Mouse (Mus musculus) cortical plate, adult 2 months (tissue): Measurements from ENCODE around the gene Ints6l. TPM values are rescaled to one million over a fixed set of nuclear protein-coding genes. Genes with fewer than 3 reads are reported as not detected.
"Not testable (repeated sequence)": the region's sequence is repeated elsewhere in the genome, so short reads cannot be mapped to it uniquely, and the experiment has no call there.

Source experiments
- H3K27ac ChIP-seq: fragments of 200-500 bp; 2 replicates; pipeline ENCODE4 v1.5.1; 2012; ENCODE audit warnings: low read length, control low read depth, inconsistent platforms; ENCODE audit not compliant: insufficient read depth
- H3K4me1 ChIP-seq: fragments of 200-500 bp; 2 replicates; pipeline ENCODE4 v1.6.1; 2011; ENCODE audit warnings: low read length; ENCODE audit not compliant: control insufficient read depth, insufficient read depth
- H3K4me3 ChIP-seq: fragments of 200-500 bp; 2 replicates; pipeline ENCODE4 v1.5.1; 2011; ENCODE audit warnings: mild to moderate bottlenecking, low read length, control low read depth; ENCODE audit not compliant: insufficient read depth
- CTCF ChIP-seq: fragments of 200-500 bp; IDR thresholded peaks from 2 replicates; pipeline ENCODE4 v1.5.1; 2011; ENCODE audit warnings: mild to moderate bottlenecking, control low read depth, low read length; ENCODE audit not compliant: insufficient read depth; ENCODE audit errors: extremely low read depth
- POLR2A ChIP-seq: fragments of 200-500 bp; IDR thresholded peaks from 2 replicates; pipeline ENCODE4 v1.6.1; 2011; ENCODE audit warnings: mild to moderate bottlenecking, low read length, control low read depth; ENCODE audit not compliant: insufficient read depth; ENCODE audit errors: extremely low read depth
- polyA plus RNA-seq: library from polyadenylated mRNA; depleted of rRNA; stranded (reverse); fragments of >200 nt; gene quantifications from 2 replicates; pipeline ENCODE4 v1.2.3, GENCODE M21; 2012; rRNA removed

The Ints6l gene
- polyA plus RNA-seq, 1 experiment, result 74.5 TPM

DNA sequence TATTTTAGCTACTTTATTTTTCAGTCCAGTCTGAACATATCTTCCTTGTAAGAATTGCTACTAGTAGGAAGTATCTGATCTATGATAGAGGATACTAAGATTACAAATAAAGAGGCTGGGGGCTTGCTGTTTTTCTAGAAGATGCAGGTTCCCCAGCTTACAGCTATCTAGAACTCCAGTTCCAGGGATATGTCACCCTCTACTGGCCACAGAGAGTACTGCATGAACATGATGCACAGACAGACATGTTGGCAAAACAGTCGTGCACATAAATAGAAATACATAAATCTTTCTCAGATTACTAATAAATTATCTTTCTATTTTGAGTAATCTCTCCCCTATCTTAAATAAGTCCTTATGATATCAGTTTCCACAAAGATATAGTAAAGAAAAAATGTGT lies 35.1 kb downstream of the Ints6l start:
- H3K27ac ChIP-seq, result no peak overlapping the region
- TF ChIP-seq POLR2A (no peak), CTCF (peak; percentile 63; the same call in 1 of the 2 replicates)
- H3K4me3 ChIP-seq, result no peak overlapping the region

DNA sequence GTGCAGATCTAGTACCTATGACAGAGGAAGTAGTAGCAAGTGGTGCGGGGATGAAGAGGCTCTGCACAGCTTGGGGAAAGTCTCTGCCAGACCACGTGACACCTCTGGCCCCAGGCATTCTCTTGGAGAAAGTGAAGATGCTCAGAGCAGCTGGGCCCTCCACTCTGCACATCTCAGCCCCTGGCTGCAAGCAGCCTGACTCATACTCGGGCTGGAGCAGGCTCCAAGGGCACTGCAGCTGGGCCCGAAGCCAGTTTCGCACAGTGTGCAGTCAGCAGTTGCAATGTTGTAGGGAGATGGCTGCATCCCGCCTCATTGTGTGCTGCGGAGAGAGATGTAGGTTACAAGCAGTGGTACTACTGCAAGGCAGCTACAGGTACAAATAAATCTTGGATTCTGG lies 42.6 kb downstream of the Ints6l start:
- Histone ChIP-seq H3K27ac (no peak overlapping the region), H3K4me1 (no peaks in the 10 kb centered on the region), H3K4me3 (no peak overlapping the region)
- TF ChIP-seq CTCF, result no peak

More for the DNA sequence above, 35.1 kb downstream of the Ints6l start:
- H3K4me1 ChIP-seq, result no peaks in the 10 kb centered on the region

DNA sequence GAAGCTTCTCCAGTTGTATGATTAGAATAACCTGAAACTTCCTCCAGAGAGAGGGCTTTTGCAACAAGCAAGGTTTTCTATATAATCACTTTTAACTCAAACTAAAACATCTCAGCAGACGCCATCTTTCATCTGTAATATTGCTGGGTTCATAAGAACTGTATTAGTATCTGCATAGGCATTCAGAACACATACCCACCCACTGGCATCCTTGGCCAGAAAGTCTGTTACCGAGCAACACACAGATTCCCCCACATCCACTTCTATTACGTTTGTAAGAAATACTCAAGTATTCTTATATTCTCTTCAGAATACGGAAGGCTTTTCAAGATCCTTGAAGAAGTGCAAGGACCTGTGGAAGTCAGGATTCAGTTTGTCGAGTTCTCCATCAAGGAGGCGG lies 69.8 kb downstream of the Ints6l start, which contains the start of gene Gm10477:
Gm10477 (plus strand) TSS at position 301 of the 400 bp plus-strand sequence.
- H3K27ac ChIP-seq, H3K4me3 ChIP-seq, H3K4me1 ChIP-seq: not testable (repeated sequence)

DNA sequence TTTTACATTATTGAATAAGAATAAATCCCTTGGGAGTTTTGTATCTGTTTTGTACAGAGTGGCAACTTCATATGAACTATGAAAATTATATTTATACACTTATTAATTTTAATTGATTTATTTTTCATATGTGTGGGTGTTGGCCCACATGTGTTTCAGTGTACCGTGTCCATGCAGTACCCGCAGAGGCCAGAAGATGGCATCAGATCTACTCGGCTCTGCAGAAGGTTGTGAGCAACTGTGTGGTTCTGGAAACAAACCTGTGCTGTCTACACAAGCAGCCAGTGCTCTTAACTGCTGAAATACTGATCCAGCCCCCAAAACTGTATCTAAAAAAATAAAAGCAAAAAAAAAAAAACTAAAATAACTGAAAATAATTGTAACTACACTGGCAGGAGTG lies 76.6 kb downstream of the Ints6l start:
- Histone ChIP-seq H3K4me1 (no peaks in the 10 kb centered on the region), H3K4me3 (no peak overlapping the region), H3K27ac (no peak overlapping the region)
- peak; percentile 60 for TF ChIP-seq CTCF
- TF ChIP-seq POLR2A, result no peak

DNA sequence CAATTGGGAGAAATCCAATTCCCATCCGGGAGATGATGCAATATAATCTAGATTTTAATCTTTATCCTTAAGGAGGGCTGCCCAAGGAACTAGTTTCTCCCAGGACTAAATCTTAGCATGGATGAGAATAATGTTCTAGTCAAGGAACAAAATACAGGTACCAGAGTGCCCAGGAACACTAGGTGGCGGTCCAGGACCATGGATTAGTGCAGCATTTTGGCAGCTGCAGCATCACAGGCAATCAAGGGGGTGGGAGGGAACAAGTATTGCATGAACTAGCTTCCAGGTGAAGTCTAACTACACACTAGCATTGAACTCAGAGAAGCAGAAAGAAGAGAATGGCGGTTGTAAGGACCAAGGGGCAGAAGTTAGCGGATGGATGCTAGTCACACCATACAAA lies 82.5 kb downstream of the Ints6l start:
- TF ChIP-seq CTCF, result peak; percentile 66
- TF ChIP-seq POLR2A, result no peak
- Histone ChIP-seq H3K27ac (no peak overlapping the region), H3K4me1 (no peaks in the 10 kb centered on the region), H3K4me3 (no peak overlapping the region)

DNA sequence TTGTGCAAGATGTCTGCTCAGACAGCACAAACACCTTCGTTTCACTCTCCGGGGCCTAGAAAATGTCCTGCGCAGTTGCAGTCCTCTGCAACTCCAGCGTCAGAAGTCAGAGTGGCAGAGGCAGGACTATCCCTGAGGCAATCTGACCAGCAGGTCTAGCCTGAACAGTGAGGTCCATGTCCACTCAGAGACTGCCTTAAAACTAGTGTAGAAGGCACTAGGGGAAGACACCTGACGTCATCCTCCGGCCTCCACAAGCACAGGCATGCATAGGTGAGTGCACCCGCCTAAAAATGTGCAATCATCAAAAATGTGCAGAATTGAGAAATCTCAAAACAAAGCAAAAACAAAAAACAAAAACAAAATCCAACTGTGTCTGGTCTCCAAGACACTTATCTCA lies 94.8 kb downstream of the Ints6l start, which contains the start of gene Gm648:
Gm648 (minus strand) TSS at position 101 of the 400 bp plus-strand sequence.
- TF ChIP-seq CTCF (no peak), POLR2A (no peak)

DNA sequence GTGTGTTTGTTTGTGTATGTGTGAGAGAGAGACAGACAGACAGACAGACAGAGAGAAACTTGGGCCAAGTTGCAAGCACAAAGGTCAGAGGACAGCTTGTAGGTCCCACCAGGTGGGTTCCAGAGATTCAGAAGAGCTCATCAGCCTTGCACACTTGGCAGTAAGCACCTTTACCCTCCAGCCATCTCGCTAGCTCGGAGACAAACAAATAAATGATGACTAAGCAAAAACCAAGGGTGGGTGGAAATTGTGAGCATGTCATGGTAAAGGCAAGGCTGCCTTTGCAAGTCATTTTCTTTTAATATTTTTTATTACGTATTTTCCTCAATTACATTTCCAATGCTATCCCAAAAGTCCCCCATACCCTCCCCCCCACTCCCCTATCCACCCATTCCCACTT lies 98.9 kb downstream of the Ints6l start:
- no peak for TF ChIP-seq CTCF
- no peak for TF ChIP-seq POLR2A
- Histone ChIP-seq H3K4me3 (no peak overlapping the region), H3K27ac (no peak overlapping the region), H3K4me1 (no peaks in the 10 kb centered on the region)

More for the DNA sequence above, 94.8 kb downstream of the Ints6l start, which contains the start of gene Gm648:
- Histone ChIP-seq H3K27ac (no peak within 1 kb of the TSS), H3K4me1 (no peaks in the 10 kb centered on the region), H3K4me3 (no peak within 1 kb of the TSS)

Other genes starting within 250 kb of the Ints6l start
- not detected in 2 replicates for gene Gm773, start 242.0 kb upstream of the Ints6l start, polyA plus RNA-seq
- gene Zfp449, start 108.5 kb upstream of the Ints6l start, polyA plus RNA-seq, result 2.5 and 2.6 TPM in 2 replicates
- gene Smim10l2a, start 80.3 kb upstream of the Ints6l start, polyA plus RNA-seq, result 18.6 and 19.2 TPM in 2 replicates
- 0.58 TPM in 1 of 2 replicates, not detected in the other for gene Gm2174, start 6.9 kb upstream of the Ints6l start, polyA plus RNA-seq
- not detected in 2 replicates for gene Gm10477, start 69.9 kb downstream of the Ints6l start, polyA plus RNA-seq
- gene Gm648, start 94.7 kb downstream of the Ints6l start, polyA plus RNA-seq, result not detected in 2 replicates
- gene Mmgt1, start 143.2 kb downstream of the Ints6l start, polyA plus RNA-seq, result 21.1 and 22.5 TPM in 2 replicates
- 76.9 and 78.0 TPM in 2 replicates for gene Slc9a6, start 154.9 kb downstream of the Ints6l start, polyA plus RNA-seq